Mouse (Mus musculus) liver, embryonic 13.5 days (tissue): Measurements from ENCODE around the gene Ctsc. TPM values are rescaled to one million over a fixed set of nuclear protein-coding genes. Genes with fewer than 3 reads are reported as not detected.

Source experiments
- ATAC-seq: fragments of 200-750 bp; cut with Nextera tagmentation; 2 replicates; pipeline ENCODE4 v1.8.0; 2017; ENCODE audit warnings: low read depth, mild to moderate bottlenecking, moderate number of reproducible peaks, moderate library complexity
- DNase-seq: peaks from one replicate; pipeline ENCODE4 v3.0.0; 2022
- H3K27ac ChIP-seq: fragments of 300-500 bp; sonication (generic); 2 replicates; pipeline ENCODE4 v1.5.1; 2015; ENCODE audit warnings: moderate library complexity, mild to moderate bottlenecking, inconsistent platforms
- H3K27me3 ChIP-seq: fragments of 300-500 bp; sonication (generic); 2 replicates; pipeline ENCODE4 v1.6.1; 2015; ENCODE audit warnings: mild to moderate bottlenecking, inconsistent platforms
- H3K36me3 ChIP-seq: fragments of 300-500 bp; sonication (generic); 2 replicates; pipeline ENCODE4 v1.6.1; 2015; ENCODE audit warnings: mild to moderate bottlenecking, inconsistent platforms
- H3K4me1 ChIP-seq: fragments of 300-500 bp; sonication (generic); replicated peaks from 2 replicates; pipeline ENCODE4 v1.6.1; 2015; ENCODE audit warnings: inconsistent platforms
- H3K4me2 ChIP-seq: fragments of 300-500 bp; sonication (generic); 2 replicates; pipeline ENCODE4 v1.6.1; 2015; ENCODE audit warnings: inconsistent platforms, mild to moderate bottlenecking, moderate library complexity
- H3K4me3 ChIP-seq: fragments of 300-500 bp; sonication (generic); replicated peaks from 2 replicates; pipeline ENCODE4 v1.5.1; 2015; ENCODE audit warnings: mild to moderate bottlenecking, inconsistent platforms
- H3K9ac ChIP-seq: fragments of 300-500 bp; sonication (generic); 2 replicates; pipeline ENCODE4 v1.6.1; 2015; ENCODE audit warnings: mild to moderate bottlenecking, inconsistent platforms
- H3K9me3 ChIP-seq: fragments of 300-500 bp; sonication (generic); replicated peaks from 2 replicates; pipeline ENCODE4 v1.6.1; 2016; ENCODE audit warnings: inconsistent platforms
- WGBS: fragments of 180-500 bp; shearing (Covaris S2); methylation state at CpG from one replicate; pipeline ENCODE4 v1.1.7; 2015; ENCODE audit not compliant: insufficient replicate concordance; 5-methylcytosine and 5-hydroxymethylcytosine counted together
- polyA plus RNA-seq: library from polyadenylated mRNA; unstranded; fragments of >200 nt; fragmentation: Nextera tagmentation; extraction: Ambion mirVana; gene quantifications from 2 replicates; pipeline ENCODE4 v1.2.1, GENCODE M21; 2015

Ctsc gene
- polyA plus RNA-seq, 1 experiment from 2014 or later, result 56.9 TPM

DNA sequence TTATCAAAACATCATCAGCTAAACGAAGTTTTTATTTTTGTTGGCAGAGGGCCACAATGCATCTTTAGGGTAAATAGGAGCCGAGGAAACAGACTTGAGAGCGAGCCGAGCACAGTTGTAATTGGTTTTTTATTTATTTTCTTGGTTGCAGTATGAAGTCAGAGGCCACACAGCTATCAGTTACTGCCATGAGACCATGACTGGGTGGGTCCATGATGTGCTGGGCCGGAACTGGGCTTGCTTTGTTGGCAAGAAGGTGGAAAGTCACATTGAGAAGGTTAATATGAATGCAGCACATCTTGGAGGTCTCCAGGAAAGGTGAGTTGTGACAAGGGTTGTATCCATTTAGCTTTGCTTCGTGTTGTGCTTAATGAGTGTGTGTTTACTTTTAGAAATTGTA, 19.0 kb downstream of the Ctsc start:
- H3K9ac ChIP-seq, result no peak overlapping the region
- DNase-seq (no peak), ATAC-seq (peak; percentile 61; the same call in 1 of the 2 replicates)
- peaks cover 3% of the 10 kb centered on the region for H3K4me1 ChIP-seq
- 54% methylated on average over 6 of the region's 6 CpGs for WGBS
- no peaks in the 10 kb centered on the region for H3K36me3 ChIP-seq
- no peaks in the 10 kb centered on the region for H3K9me3 ChIP-seq
- no peaks in the 10 kb centered on the region for H3K27me3 ChIP-seq
- no peak overlapping the region for H3K4me2 ChIP-seq
- no peak overlapping the region for H3K27ac ChIP-seq
- H3K4me3 ChIP-seq, result no peak overlapping the region

DNA sequence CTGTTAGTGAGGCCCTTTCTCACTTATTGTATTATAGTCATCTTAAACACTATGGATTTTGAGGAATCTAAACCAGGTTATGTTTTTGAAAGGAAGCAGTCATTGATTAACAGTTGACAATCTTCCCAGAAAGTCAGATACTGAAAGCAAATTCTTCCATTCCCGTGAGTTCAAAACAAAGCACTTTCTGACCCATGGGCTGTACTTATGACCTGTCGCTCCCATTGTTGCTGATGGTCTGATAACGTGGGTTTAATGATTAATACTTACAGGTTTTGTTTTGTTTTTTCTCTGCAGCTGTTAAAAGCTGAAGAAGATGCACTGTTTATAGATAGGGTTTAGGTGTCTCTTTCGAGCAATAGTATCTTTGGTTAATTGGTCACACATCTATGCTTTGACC, 27.9 kb downstream of the Ctsc start:
- no peak for DNase-seq
- H3K4me2 ChIP-seq, result no peak overlapping the region
- 71% methylated on average over 4 of the region's 4 CpGs for WGBS
- H3K4me1 ChIP-seq, result no peaks in the 10 kb centered on the region
- no peaks in the 10 kb centered on the region for H3K9me3 ChIP-seq
- H3K36me3 ChIP-seq, result 0 out of 2 replicates have a peak, but pooled peaks cover 4% of the 10 kb centered on the region
- H3K27me3 ChIP-seq, result no peaks in the 10 kb centered on the region
- no peak overlapping the region for H3K9ac ChIP-seq
- no peak for ATAC-seq
- H3K27ac ChIP-seq, result no peak overlapping the region
- no peak overlapping the region for H3K4me3 ChIP-seq

DNA sequence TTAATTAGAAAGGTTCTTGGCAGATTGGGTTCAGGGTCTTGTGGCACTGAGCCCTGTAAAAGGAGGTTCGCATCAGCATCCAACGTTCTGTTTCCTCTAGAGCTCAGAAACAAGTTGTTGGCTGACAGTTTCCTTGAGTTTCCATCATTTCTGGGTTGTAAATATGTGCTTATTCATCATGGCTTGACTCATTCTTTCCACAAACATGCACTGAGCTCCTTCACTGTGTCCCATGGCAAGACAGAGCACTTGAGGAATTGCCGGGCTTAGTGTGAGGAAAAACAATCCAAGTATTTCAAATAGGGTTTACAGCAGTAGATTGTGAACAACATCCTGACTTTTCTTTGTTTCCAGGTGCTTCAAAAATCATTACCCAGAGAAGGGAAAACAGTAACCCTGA, 28.8 kb downstream of the Ctsc start:
- H3K4me1 ChIP-seq, result no peaks in the 10 kb centered on the region

DNA sequence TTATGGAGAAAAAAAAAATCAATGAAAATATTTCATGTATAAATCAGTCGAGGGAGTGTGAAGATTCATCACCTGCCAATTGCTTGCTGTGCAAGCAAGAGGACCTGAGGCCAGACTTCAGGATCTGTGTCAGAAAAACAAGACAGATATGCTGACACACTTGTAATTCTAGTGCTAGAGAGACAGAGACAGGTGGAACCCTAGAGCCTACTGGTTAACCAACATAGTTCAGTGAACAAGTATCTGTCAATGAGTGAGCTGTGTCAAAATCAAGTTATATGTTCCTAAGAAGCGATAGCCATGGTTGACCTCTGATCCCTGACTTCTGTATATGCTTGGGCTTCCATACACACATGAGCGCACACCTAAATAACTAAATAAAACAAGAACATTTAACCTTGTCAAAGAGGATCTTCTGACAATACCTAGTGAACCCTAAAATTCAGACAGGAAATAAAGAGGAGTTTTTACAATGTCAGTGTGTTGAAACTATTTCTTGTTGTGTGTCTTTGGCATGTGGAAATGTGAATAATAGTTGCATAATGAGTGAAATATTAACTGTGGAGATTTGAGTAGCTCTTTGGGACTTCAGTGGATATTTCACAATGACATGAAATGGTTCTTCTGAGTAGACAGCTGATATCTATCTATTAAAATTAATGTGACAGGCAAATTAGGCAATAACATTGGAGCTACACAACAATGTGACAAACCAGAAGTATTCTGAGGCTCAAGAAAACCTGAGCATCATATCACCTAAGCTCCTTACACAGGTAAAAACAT, 32.7 kb downstream of the Ctsc start:
- H3K27me3 ChIP-seq, result no peaks in the 10 kb centered on the region
- WGBS, result 62% methylated on average over 3 of the region's 3 CpGs
- no peak for ATAC-seq
- H3K36me3 ChIP-seq, result 0 out of 2 replicates have a peak, but pooled peaks cover 4% of the 10 kb centered on the region
- no peaks in the 10 kb centered on the region for H3K9me3 ChIP-seq
- no peak overlapping the region for H3K4me3 ChIP-seq
- H3K9ac ChIP-seq, result no peak overlapping the region
- no peaks in the 10 kb centered on the region for H3K4me1 ChIP-seq
- H3K4me2 ChIP-seq, result no peak overlapping the region
- H3K27ac ChIP-seq, result no peak overlapping the region
- no peak for DNase-seq

More for the DNA sequence above, 28.8 kb downstream of the Ctsc start:
- Histone ChIP-seq H3K36me3 (0 out of 2 replicates have a peak, but pooled peaks cover 4% of the 10 kb centered on the region), H3K27ac (no peak overlapping the region), H3K4me3 (no peak overlapping the region), H3K27me3 (no peaks in the 10 kb centered on the region), H3K4me2 (no peak overlapping the region), H3K9me3 (no peaks in the 10 kb centered on the region), H3K9ac (no peak overlapping the region)
- WGBS, result 77% methylated on average over 3 of the region's 3 CpGs
- ATAC-seq, result no peak
- no peak for DNase-seq

DNA sequence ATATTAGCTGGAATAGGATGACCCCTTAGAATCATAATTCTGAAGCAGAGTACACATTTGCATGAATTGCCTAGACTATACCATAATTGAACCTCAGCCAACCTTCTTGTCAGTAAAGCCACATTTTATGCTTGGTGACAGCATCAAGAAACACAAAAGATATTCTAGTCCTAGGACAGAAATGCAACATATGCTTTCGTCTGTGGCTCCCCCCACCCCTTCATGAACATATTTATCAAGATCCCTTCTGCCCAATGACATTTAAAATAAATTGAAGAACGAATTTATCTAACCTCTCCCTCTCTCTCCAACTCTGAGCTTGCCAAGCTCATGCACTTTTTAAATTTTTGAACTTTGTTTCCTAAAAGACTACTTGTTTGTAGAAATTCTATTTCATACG, 38.5 kb downstream of the Ctsc start:
- H3K27ac ChIP-seq, result no peak overlapping the region
- H3K4me3 ChIP-seq, result no peak overlapping the region
- no peaks in the 10 kb centered on the region for H3K9me3 ChIP-seq
- H3K4me1 ChIP-seq, result no peaks in the 10 kb centered on the region
- H3K36me3 ChIP-seq, result no peaks in the 10 kb centered on the region
- no peak overlapping the region for H3K9ac ChIP-seq
- 50% methylated on average over 3 of the region's 3 CpGs for WGBS
- H3K27me3 ChIP-seq, result no peaks in the 10 kb centered on the region
- DNase-seq (no peak), ATAC-seq (no peak)
- no peak overlapping the region for H3K4me2 ChIP-seq

DNA sequence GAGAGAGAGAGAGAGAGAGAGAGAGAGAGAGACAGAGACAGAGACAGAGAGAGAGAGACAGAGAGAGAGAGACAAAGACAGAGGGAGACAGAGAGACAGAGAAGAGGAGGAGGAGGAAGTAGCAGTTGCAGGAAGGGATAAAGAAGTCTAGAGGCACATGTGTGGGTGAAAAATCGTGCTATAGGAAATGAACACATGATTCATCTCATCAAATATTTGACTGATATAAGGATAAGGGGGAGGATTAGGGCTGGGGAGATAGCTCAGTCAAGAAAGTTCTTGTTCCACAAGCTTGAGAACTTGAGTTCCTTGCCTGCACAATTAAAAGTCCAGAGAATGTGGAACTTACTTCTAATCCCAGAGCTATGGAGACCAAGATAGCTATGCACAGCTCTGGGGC, 40.6 kb downstream of the Ctsc start:
- no peaks in the 10 kb centered on the region for H3K27me3 ChIP-seq
- ATAC-seq (no peak), DNase-seq (no peak)
- H3K9ac ChIP-seq, result no peak overlapping the region
- no peaks in the 10 kb centered on the region for H3K4me1 ChIP-seq
- 7% methylated on average over 1 of the region's 1 CpGs for WGBS
- no peak overlapping the region for H3K4me2 ChIP-seq
- H3K27ac ChIP-seq, result no peak overlapping the region
- no peak overlapping the region for H3K4me3 ChIP-seq
- no peaks in the 10 kb centered on the region for H3K9me3 ChIP-seq
- no peaks in the 10 kb centered on the region for H3K36me3 ChIP-seq

DNA sequence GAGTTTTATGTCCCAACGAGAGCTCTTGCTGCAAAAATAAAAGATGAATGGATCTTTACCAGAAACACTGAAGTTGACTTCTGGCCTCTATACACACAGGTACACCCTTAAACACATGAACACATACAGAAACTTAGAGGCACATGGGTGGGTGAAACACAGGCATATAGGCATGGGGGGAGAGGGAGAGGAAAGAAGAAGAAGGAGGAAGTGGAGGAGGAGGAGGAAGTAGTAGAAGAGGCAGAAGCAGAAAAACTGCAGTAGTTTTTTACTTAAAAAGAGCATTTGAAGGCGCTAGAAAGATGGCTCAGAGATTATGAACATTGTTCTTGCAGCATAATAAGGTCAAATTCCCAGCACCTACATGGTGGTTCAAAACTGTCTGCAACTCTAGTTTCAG, 41.0 kb downstream of the Ctsc start:
- no peaks in the 10 kb centered on the region for H3K27me3 ChIP-seq
- H3K4me1 ChIP-seq, result no peaks in the 10 kb centered on the region
- no peak overlapping the region for H3K4me3 ChIP-seq
- H3K27ac ChIP-seq, result no peak overlapping the region
- 40% methylated on average over 2 of the region's 2 CpGs for WGBS
- DNase-seq (no peak), ATAC-seq (no peak)
- no peaks in the 10 kb centered on the region for H3K36me3 ChIP-seq
- H3K4me2 ChIP-seq, result no peak overlapping the region
- H3K9me3 ChIP-seq, result no peaks in the 10 kb centered on the region
- no peak overlapping the region for H3K9ac ChIP-seq

DNA sequence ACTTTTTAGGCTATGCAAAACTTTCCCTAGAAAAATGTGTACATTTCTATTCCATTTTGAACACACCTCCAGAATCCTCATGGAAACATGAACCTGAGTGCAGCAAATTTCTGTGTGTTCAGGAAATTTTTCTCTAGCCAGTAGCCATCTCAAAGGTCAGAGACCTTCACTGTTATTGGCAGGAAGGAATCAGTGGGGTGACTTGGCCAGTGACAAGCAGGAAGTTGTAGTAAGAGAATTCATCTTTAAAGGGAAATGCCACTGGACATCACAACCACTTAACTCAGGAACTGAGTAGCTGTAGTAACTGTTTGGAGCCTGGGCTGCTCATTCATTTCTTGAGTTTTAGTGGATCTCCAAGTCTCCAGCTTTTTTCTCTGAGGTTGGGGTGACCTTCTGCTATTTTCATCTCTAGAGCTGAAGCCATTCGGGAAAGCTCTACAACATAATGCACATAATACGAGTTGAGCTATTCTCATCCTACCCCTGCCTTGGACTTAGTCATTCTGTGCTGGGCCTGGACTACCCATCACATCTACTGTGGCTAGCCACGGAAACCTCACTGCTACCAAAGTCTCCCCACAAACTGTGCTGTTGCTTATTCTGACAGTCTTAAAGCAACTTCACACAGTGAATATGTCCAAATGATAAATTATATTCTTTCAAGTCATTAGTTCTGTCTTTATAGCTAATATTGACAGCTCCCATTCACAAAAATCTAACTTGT, 41.7 kb downstream of the Ctsc start:
- no peaks in the 10 kb centered on the region for H3K27me3 ChIP-seq
- 39% methylated on average over 3 of the region's 3 CpGs for WGBS
- no peaks in the 10 kb centered on the region for H3K36me3 ChIP-seq
- ATAC-seq (no peak), DNase-seq (no peak)
- H3K4me3 ChIP-seq, result no peak overlapping the region
- no peaks in the 10 kb centered on the region for H3K9me3 ChIP-seq
- H3K4me1 ChIP-seq, result no peaks in the 10 kb centered on the region
- H3K27ac ChIP-seq, result no peak overlapping the region
- no peak overlapping the region for H3K4me2 ChIP-seq
- no peak overlapping the region for H3K9ac ChIP-seq

DNA sequence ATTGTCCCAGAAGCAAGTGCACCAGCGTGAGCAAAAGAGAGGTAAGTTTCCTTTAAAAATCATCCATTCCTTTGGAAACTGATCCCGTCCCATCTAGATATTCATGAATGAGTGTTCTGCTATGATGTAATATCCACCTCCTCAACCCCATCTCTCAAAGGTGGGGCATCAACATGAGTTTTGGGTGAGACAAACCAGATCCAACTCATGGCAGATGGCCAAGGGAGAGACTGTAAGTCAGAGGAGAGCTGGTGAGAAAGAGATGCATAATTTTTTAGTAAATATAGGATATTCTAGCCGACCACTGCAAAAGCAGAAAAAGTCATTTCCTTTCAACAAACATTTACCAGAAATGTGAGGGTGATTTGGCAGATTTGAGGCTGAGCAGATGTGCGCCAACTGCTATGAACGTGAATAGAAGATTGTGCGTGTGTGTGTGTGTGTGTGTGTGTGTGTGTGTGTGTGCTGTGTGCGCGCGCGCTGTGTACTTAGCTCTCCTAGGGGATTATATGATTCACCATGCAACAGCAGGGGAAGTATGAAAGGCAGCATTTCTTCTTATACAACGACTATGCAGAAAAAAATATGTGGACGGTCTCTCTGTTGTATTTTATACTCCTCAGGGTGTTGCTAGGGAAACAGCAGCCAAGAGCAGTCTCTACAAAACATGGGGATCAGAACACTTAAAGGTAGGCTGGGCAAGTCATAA, 42.9 kb downstream of the Ctsc start:
- Histone ChIP-seq H3K27me3 (no peaks in the 10 kb centered on the region), H3K27ac (no peak overlapping the region), H3K9me3 (no peaks in the 10 kb centered on the region), H3K4me2 (no peak overlapping the region), H3K4me3 (no peak overlapping the region), H3K36me3 (no peaks in the 10 kb centered on the region), H3K9ac (no peak overlapping the region), H3K4me1 (no peaks in the 10 kb centered on the region)
- ATAC-seq, result no peak
- 60% methylated on average over 12 of the region's 12 CpGs for WGBS
- DNase-seq, result no peak

DNA sequence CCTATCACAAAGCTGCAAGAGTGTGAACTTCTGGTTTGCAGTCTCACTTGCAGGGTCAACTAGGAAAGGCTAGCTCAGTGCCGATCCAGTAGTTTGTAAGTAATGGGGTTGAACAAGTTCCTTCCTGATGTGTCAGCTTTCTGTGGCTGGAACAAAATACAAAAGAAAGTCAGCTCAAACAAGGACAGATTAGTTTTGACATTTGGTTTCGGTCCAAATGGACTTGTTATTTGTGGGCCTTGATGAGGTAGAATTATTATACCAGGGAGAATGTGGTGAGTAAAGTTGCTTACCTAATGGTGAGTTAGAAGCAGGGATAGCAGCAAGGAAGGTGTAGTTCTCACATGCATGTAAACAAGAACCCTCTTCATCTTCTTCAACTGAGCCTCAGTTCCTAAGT, 44.5 kb downstream of the Ctsc start:
- no peaks in the 10 kb centered on the region for H3K36me3 ChIP-seq
- 44% methylated on average over 2 of the region's 2 CpGs for WGBS
- DNase-seq (no peak), ATAC-seq (no peak)
- no peak overlapping the region for H3K4me2 ChIP-seq
- no peaks in the 10 kb centered on the region for H3K4me1 ChIP-seq
- no peak overlapping the region for H3K27ac ChIP-seq
- H3K9me3 ChIP-seq, result no peaks in the 10 kb centered on the region
- H3K27me3 ChIP-seq, result no peaks in the 10 kb centered on the region
- no peak overlapping the region for H3K4me3 ChIP-seq
- H3K9ac ChIP-seq, result no peak overlapping the region

DNA sequence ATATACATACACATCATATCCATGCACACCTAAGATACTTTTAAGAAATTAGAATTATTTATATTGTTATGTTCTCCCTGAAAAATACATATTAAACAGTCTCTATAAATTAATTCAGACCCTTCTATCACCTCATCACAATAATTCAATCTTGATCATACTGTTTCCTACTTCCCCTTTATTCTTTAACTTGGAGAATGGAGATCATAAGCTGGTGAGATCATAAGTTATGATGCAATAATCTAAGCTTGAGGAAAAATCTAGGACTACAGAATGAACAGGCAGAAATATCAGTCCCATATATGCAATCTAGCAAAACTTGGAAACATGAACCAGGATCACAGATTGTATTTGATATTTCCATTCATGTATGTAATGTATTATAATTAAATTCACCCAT, 49.6 kb downstream of the Ctsc start:
- Histone ChIP-seq H3K4me2 (no peak overlapping the region), H3K36me3 (no peaks in the 10 kb centered on the region), H3K27me3 (no peaks in the 10 kb centered on the region), H3K4me3 (no peak overlapping the region), H3K4me1 (no peaks in the 10 kb centered on the region), H3K9me3 (no peaks in the 10 kb centered on the region), H3K27ac (no peak overlapping the region), H3K9ac (no peak overlapping the region)
- DNase-seq (no peak), ATAC-seq (no peak)
